ENCODE assay signal across 9 mouse cellular contexts in genomic region chr7:100190778-100191177, GRCm38 (mm10). TPM values are rescaled to one million over a fixed set of nuclear protein-coding genes. Genes with fewer than 3 reads are reported as not detected.
DNase-seq lines count a peak whose midpoint lies in the region; ATAC-seq and TF ChIP-seq lines count a peak whose summit lies in the region.
"Had no signal": no experiment of that assay in that cellular context is flagged by ENCODE, and none has a peak within 500 bp of the region (broad histone marks: within the 10 kb centered on the region; RNA-seq: fewer than 3 reads in every experiment).

No protein-coding gene starts in this region.

- intact Hi-C loops in gastrocnemius, adult 2 months (cut with DNase I) = loop anchor here (1.0 kb wide), 1 partner anchor 44 kb away; no protein-coding TSS in a partner anchor

- H3K27me3 ChIP-seq in heart, embryonic 11.5 days (ENCODE audit: control insufficient read depth, insufficient read depth, low read length) = 0 out of 2 replicates have a peak, but pooled peaks cover 2% of the 10 kb centered on the region
- peaks cover 0 to 5% of the 10 kb centered on the region in 2 experiments; a peak in 2 of 4 replicates for H3K27me3 ChIP-seq in MEL (ENCODE audit: control insufficient read depth in 1 of 2, insufficient read depth in 2 of 2, low read length in 2 of 2)
- H3K27me3 ChIP-seq in small intestine, adult 2 months (ENCODE audit: control insufficient read depth, insufficient read depth, low read length) = no peaks in the 10 kb centered on the region
- H3K27me3 ChIP-seq: lung, embryonic 15.5 days had no signal

- ATAC-seq in heart, embryonic 11.5 days (replicated peaks; ENCODE audit: insufficient number of reproducible peaks, low FRiP score, low TSS enrichment) = no peak

- no peak overlapping the region for H3K27ac ChIP-seq in heart, embryonic 11.5 days (ENCODE audit: low read depth, low read length)
- H3K27ac ChIP-seq in MEL (ENCODE audit: control insufficient read depth, low read depth, low read length) = no peak overlapping the region
- no peak overlapping the region for H3K27ac ChIP-seq in gastrocnemius, adult 2 months
- H3K27ac ChIP-seq in layer of hippocampus, adult 2 months = peak overlapping the region; percentile 56; the same call in 1 of the 2 replicates
- no peak overlapping the region for H3K27ac ChIP-seq in small intestine, adult 2 months (ENCODE audit: insufficient read depth, low read depth, low read length)
- H3K27ac ChIP-seq: lung, embryonic 15.5 days had no signal

- no peaks in the 10 kb centered on the region for H3K4me1 ChIP-seq in heart, embryonic 11.5 days (ENCODE audit: control insufficient read depth, insufficient read depth, low read length)
- H3K4me1 ChIP-seq in MEL (ENCODE audit: control insufficient read depth in 1 of 2, insufficient read depth in 2 of 2, low read length in 2 of 2) = no peaks in the 10 kb centered on the region
- no peaks in the 10 kb centered on the region for H3K4me1 ChIP-seq in small intestine, adult 2 months (ENCODE audit: control insufficient read depth, insufficient read depth, insufficient read length, low read length)
- H3K4me1 ChIP-seq: lung, embryonic 15.5 days had no signal

- peak; percentile 36 for DNase-seq in heart, adult 8-10 months (ENCODE audit: low spot score)
- DNase-seq in MEL (ENCODE audit: low read depth, low spot score) = peak; percentile 84
- peak; percentile 73 for DNase-seq in cerebellum, adult 9-10 months
- DNase-seq in gastrocnemius, adult 2 months = peak; percentile 69
- DNase-seq in layer of hippocampus, adult 2 months (ENCODE audit: low spot score in 2 of 2) = peak; percentile 66 to 73
- peak; percentile 88 for DNase-seq in lung, postnatal 36 days

- peak; percentile 76 for TF ChIP-seq RAD21 in MEL (IDR thresholded peaks at IDR 0.05; ENCODE audit: low read depth, low read length)

- no peak overlapping the region for H3K9ac ChIP-seq in heart, embryonic 11.5 days (ENCODE audit: low read depth, low read length)
- no peak overlapping the region for H3K9ac ChIP-seq in MEL (ENCODE audit: control insufficient read depth, low read depth, low read length, poor library complexity, severe bottlenecking)
- H3K9ac ChIP-seq: lung, embryonic 15.5 days had no signal

- no peak overlapping the region for H3K4me3 ChIP-seq in heart, embryonic 11.5 days (ENCODE audit: low read depth, low read length)
- H3K4me3 ChIP-seq in MEL (ENCODE audit: control insufficient read depth in 1 of 2, insufficient read depth in 1 of 2, low read depth in 2 of 2, low read length in 2 of 2) = no peak overlapping the region
- H3K4me3 ChIP-seq in gastrocnemius, adult 2 months = no peak overlapping the region
- peak overlapping the region; percentile 44 for H3K4me3 ChIP-seq in layer of hippocampus, adult 2 months
- H3K4me3 ChIP-seq in small intestine, adult 2 months (ENCODE audit: low read depth, low read length) = no peak overlapping the region
- H3K4me3 ChIP-seq: lung, embryonic 15.5 days had no signal

- H3K4me2 ChIP-seq in heart, embryonic 11.5 days = no peak overlapping the region
- H3K4me2 ChIP-seq: lung, embryonic 15.5 days had no signal

- TF ChIP-seq EP300 in MEL (IDR thresholded peaks at IDR 0.05; ENCODE audit: low read depth in 1 of 2, low read length in 2 of 2) = no peak

- no peak for TF ChIP-seq POLR2A in MEL (IDR thresholded peaks at IDR 0.05; ENCODE audit: control insufficient read depth in 1 of 2, insufficient read depth in 1 of 2, low read depth in 1 of 2, low read length in 2 of 2, poor library complexity in 1 of 2)
- no peak for TF ChIP-seq POLR2A in small intestine, adult 2 months (IDR thresholded peaks at IDR 0.05; ENCODE audit: low read depth, low read length)

- H3K36me3 ChIP-seq in heart, embryonic 11.5 days (ENCODE audit: control insufficient read depth, insufficient read depth, low read length) = no peaks in the 10 kb centered on the region
- no peaks in the 10 kb centered on the region for H3K36me3 ChIP-seq in MEL (ENCODE audit: control insufficient read depth in 1 of 2, insufficient read depth in 2 of 2, low read length in 2 of 2)
- peaks cover 2% of the 10 kb centered on the region for H3K36me3 ChIP-seq in small intestine, adult 2 months (ENCODE audit: control insufficient read depth, insufficient read depth, low read length)
- H3K36me3 ChIP-seq: lung, embryonic 15.5 days had no signal

- TF ChIP-seq CTCF in MEL (IDR thresholded peaks at IDR 0.05 in 2 of 3, conservative IDR thresholded peaks at IDR 0.05 in 1 of 3; ENCODE audit: control insufficient read depth in 1 of 3, insufficient read depth in 1 of 3, low read depth in 2 of 3, low read length in 3 of 3, poor library complexity in 1 of 3, severe bottlenecking in 1 of 3) = peak; percentile 76 to 83 (median 80)
- peak; percentile 87 for TF ChIP-seq CTCF in gastrocnemius, adult 2 months (IDR thresholded peaks at IDR 0.05)
- TF ChIP-seq CTCF in layer of hippocampus, adult 2 months (conservative IDR thresholded peaks at IDR 0.05) = peak; percentile 90
- peak; percentile 81; the same call in 1 of the 2 replicates for TF ChIP-seq CTCF in small intestine, adult 2 months (IDR thresholded peaks at IDR 0.05; ENCODE audit: extremely low read depth, insufficient read length, insufficient replicate concordance, low read depth, low read length)

- H3K79me2 ChIP-seq in MEL (ENCODE audit: control insufficient read depth, insufficient read depth, low read length, poor library complexity) = no peaks in the 10 kb centered on the region

- no peaks in the 10 kb centered on the region for H3K9me3 ChIP-seq in heart, embryonic 11.5 days (replicated peaks; ENCODE audit: control insufficient read depth, low read length)
- no peaks in the 10 kb centered on the region for H3K9me3 ChIP-seq in MEL (replicated peaks; ENCODE audit: insufficient read depth, low read length)
- H3K9me3 ChIP-seq: lung, embryonic 15.5 days had no signal

- WGBS in heart, embryonic 11.5 days (ENCODE audit: insufficient replicate concordance) = 4% methylated on average over 4 of the region's 4 CpGs
- 0% methylated on average over 4 of the region's 4 CpGs for WGBS in small intestine, adult 2 months

TF ChIP-seq in MEL, 35 proteins besides CTCF, POLR2A, EP300 and RAD21:
- TF ChIP-seq ZNF384 (IDR thresholded peaks at IDR 0.05; ENCODE audit: low read depth, low read length) = peak; percentile 96
- TF ChIP-seq ZKSCAN1 (IDR thresholded peaks at IDR 0.05; ENCODE audit: low read depth, low read length) = 0 out of 2 replicates have a peak, but pooled peaks have one; percentile 38
- TF ChIP-seq UBTF (IDR thresholded peaks at IDR 0.05; ENCODE audit: borderline replicate concordance, insufficient read depth, low read depth, low read length) = no peak
- TF ChIP-seq ZC3H11A (IDR thresholded peaks at IDR 0.05; ENCODE audit: low read depth, low read length) = peak; percentile 75
- peak; percentile 87 for TF ChIP-seq SMC3 (IDR thresholded peaks at IDR 0.05; ENCODE audit: low read depth, low read length)
- TF ChIP-seq MEF2A (IDR thresholded peaks at IDR 0.05; ENCODE audit: extremely low read depth, insufficient replicate concordance, low read depth, low read length, poor library complexity, severe bottlenecking) = no peak

RNA-seq across cellular contexts. Expression of gene Kcne3, which starts 14.5 kb away (rescaled TPM):
- 1 to 10 TPM in 1 of 4 experiments, under 1 TPM in 3; 0.28 to 1.5 (median 0.66) TPM for total RNA-seq in heart, adult 8-10 months (2022)
- 5.7 and 5.9 TPM in 2 replicates for polyA plus RNA-seq in heart, embryonic 11.5 days (2014; fragmentation: Nextera tagmentation; extraction: Ambion mirVana)
- 3.8 and 6.7 TPM in 2 replicates for total RNA-seq in MEL (2012; rRNA removed)
- 1 to 10 TPM in 1 of 2 experiments, not detected in 1; 4.9 TPM for polyA plus RNA-seq in MEL (2012; ENCODE audit: insufficient read depth in 1 of 2, insufficient read length in 2 of 2, low read depth in 1 of 2, low replicate concordance in 2 of 2, missing spikeins in 1 of 2)
- total RNA-seq in gastrocnemius, adult 2 months (2021) = under 1 TPM in 1 of 2 experiments, not detected in 1; 0.59 TPM
- total RNA-seq in layer of hippocampus, adult 2 months (2021) = 1 to 10 TPM in 1 of 2 experiments, under 1 TPM in 1; 0.54 to 1.2 TPM
- 94.9 and 97.8 TPM in 2 replicates for polyA plus RNA-seq in small intestine, adult 2 months (2012; rRNA removed)

RNA-seq across cellular contexts. Expression of gene Lipt2, which starts 31.7 kb away (rescaled TPM):
- 1 to 10 TPM; 4.4 to 6.3 (median 5.4) TPM for total RNA-seq in heart, adult 8-10 months (2022)
- polyA plus RNA-seq in heart, embryonic 11.5 days (2014; fragmentation: Nextera tagmentation; extraction: Ambion mirVana) = 12.8 and 17.3 TPM in 2 replicates
- total RNA-seq in MEL (2012; rRNA removed) = 6.3 and 8.1 TPM in 2 replicates
- polyA plus RNA-seq in MEL (2012; ENCODE audit: insufficient read depth in 1 of 2, insufficient read length in 2 of 2, low read depth in 1 of 2, low replicate concordance in 2 of 2, missing spikeins in 1 of 2) = 10 to 100 TPM in 1 of 2 experiments, not detected in 1; 10.3 TPM
- total RNA-seq in gastrocnemius, adult 2 months (2021) = 1 to 10 TPM; 4.7 to 5.3 TPM
- total RNA-seq in layer of hippocampus, adult 2 months (2021) = 1 to 10 TPM; 3.9 to 5.4 TPM
- polyA plus RNA-seq in small intestine, adult 2 months (2012; rRNA removed) = 11.5 and 13.2 TPM in 2 replicates

RNA-seq across cellular contexts. Expression of gene Pgm2l1, which starts 36.4 kb away (rescaled TPM):
- total RNA-seq in heart, adult 8-10 months (2022) = 1 to 10 TPM; 5.5 to 7.9 (median 7.2) TPM
- 2.2 and 2.6 TPM in 2 replicates for polyA plus RNA-seq in heart, embryonic 11.5 days (2014; fragmentation: Nextera tagmentation; extraction: Ambion mirVana)
- total RNA-seq in MEL (2012; rRNA removed) = 4.4 and 5.7 TPM in 2 replicates
- polyA plus RNA-seq in MEL (2012; ENCODE audit: insufficient read depth in 1 of 2, insufficient read length in 2 of 2, low read depth in 1 of 2, low replicate concordance in 2 of 2, missing spikeins in 1 of 2) = 10 to 100 TPM in 1 of 2 experiments, not detected in 1; 10.5 TPM
- total RNA-seq in gastrocnemius, adult 2 months (2021) = 10 to 100 TPM; 16.0 to 19.3 TPM
- total RNA-seq in layer of hippocampus, adult 2 months (2021) = 100 to 1,000 TPM; 282 to 286 TPM
- 1.3 and 1.5 TPM in 2 replicates for polyA plus RNA-seq in small intestine, adult 2 months (2012; rRNA removed)

Comparison
In these comparisons a context has a peak if more than half of its experiments do, and no peak if none do; other contexts are left out.
1. DNase-seq: peak in every context shown above with its lines; median percentile 88 in lung, postnatal 36 days; 84 in MEL; 73 in cerebellum, adult 9-10 months; 70 in layer of hippocampus, adult 2 months; 69 in gastrocnemius, adult 2 months; 36 in heart, adult 8-10 months.
2. RNA of gene Pgm2l1, which starts 36.4 kb away (total RNA-seq): 282 to 286 TPM in layer of hippocampus, adult 2 months; 16.0 to 19.3 TPM in gastrocnemius, adult 2 months, 5.5 to 7.9 TPM in heart, adult 8-10 months and 4.4 to 5.7 TPM in MEL; every median in the first group is over 10 times any median in the second.
3. Peak in every context shown above with its lines, with median percentiles within 50 percentile points of each other: CTCF ChIP-seq.